Mouse (Mus musculus) liver, embryonic 15.5 days (tissue): ENCODE measurements around the gene Sycp2l. TPM values are rescaled to one million over a fixed set of nuclear protein-coding genes. Genes with fewer than 3 reads are reported as not detected.

ENCODE experiments used
- ATAC-seq: fragments of 200-750 bp; cut with Nextera tagmentation; 2 replicates; pipeline ENCODE4 v1.8.0; 2017; ENCODE audit warnings: moderate number of reproducible peaks, mild to moderate bottlenecking, moderate library complexity; ENCODE audit not compliant: insufficient read depth
- H3K27ac ChIP-seq: fragments of 300-500 bp; sonication (generic); replicated peaks from 2 replicates; pipeline ENCODE4 v1.5.1; 2015; ENCODE audit warnings: mild to moderate bottlenecking, inconsistent platforms
- H3K27me3 ChIP-seq: fragments of 300-500 bp; sonication (generic); 2 replicates; pipeline ENCODE4 v1.6.1; 2015; ENCODE audit warnings: mild to moderate bottlenecking, inconsistent platforms
- H3K36me3 ChIP-seq: fragments of 300-500 bp; sonication (generic); replicated peaks from 2 replicates; pipeline ENCODE4 v1.6.1; 2015; ENCODE audit warnings: moderate library complexity, mild to moderate bottlenecking, inconsistent platforms
- H3K4me1 ChIP-seq: fragments of 300-500 bp; sonication (generic); replicated peaks from 2 replicates; pipeline ENCODE4 v1.6.1; 2015; ENCODE audit warnings: inconsistent platforms
- H3K4me2 ChIP-seq: fragments of 300-500 bp; sonication (generic); 2 replicates; pipeline ENCODE4 v1.6.1; 2015; ENCODE audit warnings: moderate library complexity, mild to moderate bottlenecking, inconsistent platforms
- H3K4me3 ChIP-seq: fragments of 300-500 bp; sonication (generic); replicated peaks from 2 replicates; pipeline ENCODE4 v1.5.1; 2015; ENCODE audit warnings: mild to moderate bottlenecking, inconsistent platforms
- H3K9ac ChIP-seq: fragments of 300-500 bp; sonication (generic); 2 replicates; pipeline ENCODE4 v1.6.1; 2015; ENCODE audit warnings: moderate library complexity, mild to moderate bottlenecking, inconsistent platforms
- H3K9me3 ChIP-seq: fragments of 300-500 bp; sonication (generic); replicated peaks from 2 replicates; pipeline ENCODE4 v1.6.1; 2016; ENCODE audit warnings: inconsistent platforms
- WGBS: fragments of 180-500 bp; shearing (Covaris S2); methylation state at CpG from one replicate; pipeline ENCODE4 v1.1.7; 2015; ENCODE audit warnings: mixed read lengths; ENCODE audit not compliant: insufficient replicate concordance; 5-methylcytosine and 5-hydroxymethylcytosine counted together
- polyA plus RNA-seq: library from polyadenylated mRNA; unstranded; fragments of >200 nt; fragmentation: Nextera tagmentation; extraction: Ambion mirVana; gene quantifications from 2 replicates; pipeline ENCODE4 v1.2.1, GENCODE M21; 2015

Sycp2l gene
- polyA plus RNA-seq, 1 experiment from 2014 or later: not detected

DNA sequence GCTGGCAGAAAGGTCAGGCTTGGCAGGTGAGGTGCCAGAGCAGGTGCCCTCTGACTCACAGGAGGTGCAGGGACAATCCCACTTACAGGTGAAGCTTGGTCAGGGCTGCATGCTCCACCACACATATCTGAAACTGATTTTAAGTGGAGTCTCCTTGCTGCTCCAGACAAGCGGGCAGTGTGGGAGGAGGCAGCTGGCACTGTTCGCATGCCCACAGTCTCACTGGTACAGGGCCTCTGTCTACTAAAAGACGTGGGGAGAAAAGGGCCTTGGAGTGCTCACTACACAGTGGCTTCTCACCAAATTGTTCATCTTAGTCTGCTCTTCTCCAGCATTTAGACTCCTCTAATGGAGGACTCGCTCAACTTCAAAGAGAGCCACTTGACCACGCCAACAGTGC is 92.1 kb downstream of the Sycp2l start:
- Histone ChIP-seq H3K36me3 (no peaks in the 10 kb centered on the region), H3K27me3 (no peaks in the 10 kb centered on the region), H3K9me3 (no peaks in the 10 kb centered on the region), H3K4me3 (no peak overlapping the region), H3K4me2 (no peak overlapping the region), H3K4me1 (peaks cover 13% of the 10 kb centered on the region), H3K9ac (no peak overlapping the region), H3K27ac (no peak overlapping the region)
- no peak for ATAC-seq
- 62% methylated on average over 5 of the region's 5 CpGs for WGBS

GRCm38 (mm10) chr13:41211276-41211675 is 97.2 kb downstream of the Sycp2l start:
- H3K36me3 ChIP-seq: no peaks in the 10 kb centered on the region
- H3K9me3 ChIP-seq: no peaks in the 10 kb centered on the region
- H3K4me2 ChIP-seq: peak overlapping the region; percentile 29
- WGBS: 57% methylated on average over 4 of the region's 4 CpGs
- no peak overlapping the region; the same call in 1 of the 2 replicates for H3K27ac ChIP-seq
- no peak for ATAC-seq
- peaks cover 11% of the 10 kb centered on the region for H3K4me1 ChIP-seq
- H3K4me3 ChIP-seq: no peak overlapping the region
- H3K27me3 ChIP-seq: no peaks in the 10 kb centered on the region
- no peak overlapping the region for H3K9ac ChIP-seq

GRCm38 (mm10) chr13:41212558-41213322 is 98.6 kb downstream of the Sycp2l start:
- Histone ChIP-seq H3K4me3 (no peak overlapping the region), H3K27ac (peak overlapping the region; percentile 38; the same call in 1 of the 2 replicates), H3K27me3 (no peaks in the 10 kb centered on the region), H3K9ac (no peak overlapping the region), H3K9me3 (no peaks in the 10 kb centered on the region), H3K4me2 (no peak overlapping the region), H3K36me3 (no peaks in the 10 kb centered on the region), H3K4me1 (peaks cover 8% of the 10 kb centered on the region)
- WGBS: 50% methylated on average over 6 of the region's 6 CpGs
- ATAC-seq: no peak

DNA sequence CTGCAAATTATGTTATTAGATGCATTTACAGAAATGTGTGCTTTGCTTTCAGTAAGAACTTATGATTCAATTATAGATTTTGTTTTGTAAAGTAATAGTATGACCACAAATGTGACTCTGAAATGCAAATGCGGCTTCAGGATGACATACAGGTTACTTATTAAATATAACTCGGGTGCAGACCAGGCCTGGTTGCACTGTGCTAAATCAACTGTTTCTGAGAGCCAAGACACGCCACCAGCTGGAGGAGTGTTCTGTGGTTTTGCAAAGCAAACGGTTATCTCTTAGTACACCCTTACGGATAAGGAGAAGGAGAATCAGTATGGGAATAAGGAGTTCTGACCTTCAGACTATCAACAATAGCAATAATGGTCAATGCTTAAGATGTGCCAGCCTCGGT is 101.6 kb downstream of the Sycp2l start:
- WGBS: 36% methylated on average over 6 of the region's 6 CpGs

GRCm38 (mm10) chr13:41216236-41216635 is 102.1 kb downstream of the Sycp2l start:
- Histone ChIP-seq H3K9me3 (no peaks in the 10 kb centered on the region), H3K9ac (no peak overlapping the region), H3K27ac (no peak overlapping the region), H3K4me3 (no peak overlapping the region), H3K4me1 (peaks cover 16% of the 10 kb centered on the region), H3K4me2 (peak overlapping the region; percentile 18), H3K27me3 (peaks cover 23% of the 10 kb centered on the region), H3K36me3 (no peaks in the 10 kb centered on the region)
- 40% methylated on average over 3 of the region's 3 CpGs for WGBS
- peak; percentile 33; the same call in 1 of the 2 replicates for ATAC-seq

More for the DNA sequence above, 101.6 kb downstream of the Sycp2l start:
- Histone ChIP-seq H3K4me3 (no peak overlapping the region), H3K9ac (no peak overlapping the region), H3K9me3 (no peaks in the 10 kb centered on the region), H3K27me3 (peaks cover 19% of the 10 kb centered on the region), H3K4me2 (peak overlapping the region; percentile 18), H3K27ac (no peak overlapping the region), H3K4me1 (peaks cover 14% of the 10 kb centered on the region), H3K36me3 (no peaks in the 10 kb centered on the region)
- no peak for ATAC-seq

DNA sequence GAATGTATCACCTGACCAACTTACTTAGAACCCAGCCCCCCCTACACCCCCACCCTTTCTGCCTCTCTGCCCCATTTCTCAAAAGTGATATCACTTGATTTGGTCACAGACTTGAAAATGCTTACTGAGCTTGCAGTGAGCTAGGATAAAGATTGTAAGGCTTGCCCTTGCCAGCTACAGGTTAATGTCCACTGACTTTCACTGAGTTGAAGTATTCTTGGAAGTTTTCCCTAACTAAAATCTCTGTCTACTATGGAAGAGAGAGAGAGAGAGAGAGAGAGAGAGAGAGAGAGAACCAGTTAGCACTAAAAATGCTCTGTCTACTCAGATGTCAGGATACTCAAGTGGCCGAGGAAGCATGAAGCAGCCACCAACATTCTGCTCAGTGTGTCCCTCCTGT is 104.9 kb downstream of the Sycp2l start:
- no peak for ATAC-seq
- 48% methylated on average over 1 of the region's 1 CpGs for WGBS
- Histone ChIP-seq H3K36me3 (no peaks in the 10 kb centered on the region), H3K9me3 (no peaks in the 10 kb centered on the region), H3K4me3 (peak overlapping the region; percentile 60), H3K4me2 (peak overlapping the region; percentile 72), H3K27ac (no peak overlapping the region), H3K4me1 (peaks cover 10% of the 10 kb centered on the region; the same call in 1 of the 2 replicates), H3K27me3 (peaks cover 23% of the 10 kb centered on the region), H3K9ac (no peak overlapping the region)

GRCm38 (mm10) chr13:41219687-41220303 is 105.7 kb downstream of the Sycp2l start:
- peak overlapping the region; percentile 72 for H3K4me2 ChIP-seq
- peak; percentile 5; the same call in 1 of the 2 replicates for ATAC-seq
- 6% methylated on average over 39 of the region's 39 CpGs for WGBS

GRCm38 (mm10) chr13:41220304-41220834 is 106.3 kb downstream of the Sycp2l start, which contains the start of gene Elovl2:
TSS of gene Elovl2 (minus strand) at chr13:41220405.
- H3K27ac ChIP-seq: no peak within 1 kb of the TSS; the same call in 1 of the 2 replicates
- no peaks in the 10 kb centered on the region for H3K36me3 ChIP-seq
- peaks cover 10% of the 10 kb centered on the region; the same call in 1 of the 2 replicates for H3K4me1 ChIP-seq
- H3K9me3 ChIP-seq: no peaks in the 10 kb centered on the region
- H3K9ac ChIP-seq: peak within 1 kb of the TSS; percentile 50
- WGBS: 2% methylated on average over 76 of the region's 77 CpGs
- H3K4me2 ChIP-seq: peak within 1 kb of the TSS; percentile 72
- peak within 1 kb of the TSS; percentile 60 for H3K4me3 ChIP-seq
- ATAC-seq: peak; percentile 84
- peaks cover 23% of the 10 kb centered on the region for H3K27me3 ChIP-seq

More at GRCm38 (mm10) chr13:41219687-41220303, 105.7 kb downstream of the Sycp2l start:
- peak overlapping the region; percentile 60 for H3K4me3 ChIP-seq
- peak overlapping the region; percentile 50 for H3K9ac ChIP-seq
- no peaks in the 10 kb centered on the region for H3K36me3 ChIP-seq
- peaks cover 23% of the 10 kb centered on the region for H3K27me3 ChIP-seq
- peaks cover 10% of the 10 kb centered on the region; the same call in 1 of the 2 replicates for H3K4me1 ChIP-seq
- no peaks in the 10 kb centered on the region for H3K9me3 ChIP-seq
- no peak overlapping the region; the same call in 1 of the 2 replicates for H3K27ac ChIP-seq

Other genes starting within 250 kb of the Sycp2l start
- 53.5 and 56.0 TPM in 2 replicates for gene Pak1ip1, start 113.3 kb upstream of the Sycp2l start, polyA plus RNA-seq
- 670 and 685 TPM in 2 replicates for gene Tmem14c, start 98.0 kb upstream of the Sycp2l start, polyA plus RNA-seq
- 0.10 and 0.31 TPM in 2 replicates for gene Mak, start 34.6 kb upstream of the Sycp2l start, polyA plus RNA-seq
- gene Gcm2, start 3.3 kb upstream of the Sycp2l start, polyA plus RNA-seq: not detected in 2 replicates
- 42.5 and 44.7 TPM in 2 replicates for gene Elovl2, start 106.1 kb downstream of the Sycp2l start, polyA plus RNA-seq
- 4.1 and 4.6 TPM in 2 replicates for gene Smim13, start 135.5 kb downstream of the Sycp2l start, polyA plus RNA-seq
- gene Gm17364, start 159.7 kb downstream of the Sycp2l start, polyA plus RNA-seq: not detected in 2 replicates